Mouse (Mus musculus): ENCODE measurements around the gene Serpinb3b. TPM values are rescaled to one million over a fixed set of nuclear protein-coding genes. Genes with fewer than 3 reads are reported as not detected.
"Not testable (repeated sequence)": the region's sequence is repeated elsewhere in the genome, so short reads cannot be mapped to it uniquely, and the experiment has no call there.

Serpinb3b gene
- not detected in 2 replicates for polyA plus RNA-seq (2015; fragmentation: Nextera tagmentation; extraction: Ambion mirVana)

- not testable (repeated sequence) for H3K27ac ChIP-seq (replicated peaks); H3K36me3 ChIP-seq; H3K4me2 ChIP-seq (replicated peaks); H3K4me3 ChIP-seq; H3K9me3 ChIP-seq; H3K27me3 ChIP-seq; H3K4me1 ChIP-seq; H3K9ac ChIP-seq (replicated peaks); ATAC-seq (replicated peaks)
These were observed at the start of gene Serpinb3b, which contains the start of gene Serpinb3c for GRCm38 (mm10) chr1:107278261-107278660. TSS of gene Serpinb3b (minus strand) at chr1:107278361. TSS of gene Serpinb3c (minus strand) at chr1:107278371.

DNA sequence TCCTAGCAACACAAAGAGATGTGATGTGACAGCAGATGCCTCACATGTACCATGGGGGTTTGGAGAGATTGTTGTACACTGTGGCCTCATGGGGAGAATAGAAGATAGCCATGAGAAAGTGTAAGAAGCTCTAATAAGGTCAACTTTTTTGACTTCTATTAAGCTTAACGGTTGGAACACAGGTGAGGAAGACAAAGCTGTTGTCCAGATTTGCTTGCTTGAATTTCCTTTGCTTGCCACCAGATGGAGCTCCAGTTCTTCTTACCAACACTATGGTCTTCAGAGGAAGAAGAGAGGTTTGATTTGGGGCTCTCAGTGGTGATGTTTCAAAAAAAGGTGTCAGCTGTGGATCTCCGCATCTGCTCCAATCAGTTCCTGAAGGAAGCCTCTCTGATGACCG lies 35.0 kb downstream of the Serpinb3b start:
- not testable (repeated sequence) for H3K36me3 ChIP-seq; H3K9ac ChIP-seq (replicated peaks)

GRCm38 (mm10) chr1:107217276-107217675 lies 60.9 kb downstream of the Serpinb3b start:
- WGBS, result 88% methylated on average over 1 of the region's 1 CpGs

More for the DNA sequence above, 35.0 kb downstream of the Serpinb3b start:
- 39% methylated on average over 3 of the region's 3 CpGs for WGBS
- not testable (repeated sequence) for H3K4me1 ChIP-seq; H3K9me3 ChIP-seq; H3K4me2 ChIP-seq (replicated peaks); H3K4me3 ChIP-seq; H3K27ac ChIP-seq (replicated peaks); H3K27me3 ChIP-seq
- peak; percentile 58; the same call in 1 of the 2 replicates for ATAC-seq (replicated peaks)

GRCm38 (mm10) chr1:107127453-107127852 lies 150.7 kb downstream of the Serpinb3b start:
- not testable (repeated sequence) for H3K36me3 ChIP-seq; H3K27me3 ChIP-seq; H3K4me1 ChIP-seq; H3K27ac ChIP-seq (replicated peaks); H3K4me2 ChIP-seq (replicated peaks); H3K9me3 ChIP-seq; H3K9ac ChIP-seq (replicated peaks); ATAC-seq (replicated peaks); H3K4me3 ChIP-seq

More at GRCm38 (mm10) chr1:107217276-107217675, 60.9 kb downstream of the Serpinb3b start:
- not testable (repeated sequence) for H3K9me3 ChIP-seq; H3K36me3 ChIP-seq; H3K9ac ChIP-seq (replicated peaks); H3K4me1 ChIP-seq; H3K4me3 ChIP-seq; H3K27ac ChIP-seq (replicated peaks); H3K27me3 ChIP-seq; ATAC-seq (replicated peaks); H3K4me2 ChIP-seq (replicated peaks)

Other genes with a start within 250 kb of the Serpinb3b start
- not detected in 2 replicates for gene Serpinb3a, start 226.1 kb downstream of the Serpinb3b start, polyA plus RNA-seq (2015; fragmentation: Nextera tagmentation; extraction: Ambion mirVana)
- not detected in 2 replicates for gene Serpinb3d, start 194.9 kb downstream of the Serpinb3b start, polyA plus RNA-seq (2015; fragmentation: Nextera tagmentation; extraction: Ambion mirVana)
- gene Serpinb3c, start within 50 bp of the Serpinb3b start, polyA plus RNA-seq (2015; fragmentation: Nextera tagmentation; extraction: Ambion mirVana), result not detected in 2 replicates
- gene Serpinb11, start 82.8 kb upstream of the Serpinb3b start, polyA plus RNA-seq (2015; fragmentation: Nextera tagmentation; extraction: Ambion mirVana), result not detected in 2 replicates
- not detected in 2 replicates for gene Serpinb7, start 121.3 kb upstream of the Serpinb3b start, polyA plus RNA-seq (2015; fragmentation: Nextera tagmentation; extraction: Ambion mirVana)
- gene Serpinb2, start 233.1 kb upstream of the Serpinb3b start, polyA plus RNA-seq (2015; fragmentation: Nextera tagmentation; extraction: Ambion mirVana), result 0.29 and 0.33 TPM in 2 replicates

All from forebrain, embryonic 15.5 days (tissue).